Mouse (Mus musculus): ENCODE measurements around the gene Kif26a.

GRCm38 (mm10) chr12:112151244-112151979 is 5.4 kb downstream of the Kif26a start:
- TF ChIP-seq GATA1 (IDR thresholded peaks at IDR 0.05; ENCODE audit: low read length) (no peak), TAL1 (IDR thresholded peaks at IDR 0.05; ENCODE audit: low read length) (no peak)

Data from erythroblast, embryonic 14.5 days (primary cell).